Mouse (Mus musculus): ENCODE results near the gene Hoxb2. TPM values are rescaled to one million over a fixed set of nuclear protein-coding genes. Genes with fewer than 3 reads are reported as not detected.

Gene Hoxb2
- polyA plus RNA-seq, 1 experiment from 2014 or later: 13.4 TPM

DNA sequence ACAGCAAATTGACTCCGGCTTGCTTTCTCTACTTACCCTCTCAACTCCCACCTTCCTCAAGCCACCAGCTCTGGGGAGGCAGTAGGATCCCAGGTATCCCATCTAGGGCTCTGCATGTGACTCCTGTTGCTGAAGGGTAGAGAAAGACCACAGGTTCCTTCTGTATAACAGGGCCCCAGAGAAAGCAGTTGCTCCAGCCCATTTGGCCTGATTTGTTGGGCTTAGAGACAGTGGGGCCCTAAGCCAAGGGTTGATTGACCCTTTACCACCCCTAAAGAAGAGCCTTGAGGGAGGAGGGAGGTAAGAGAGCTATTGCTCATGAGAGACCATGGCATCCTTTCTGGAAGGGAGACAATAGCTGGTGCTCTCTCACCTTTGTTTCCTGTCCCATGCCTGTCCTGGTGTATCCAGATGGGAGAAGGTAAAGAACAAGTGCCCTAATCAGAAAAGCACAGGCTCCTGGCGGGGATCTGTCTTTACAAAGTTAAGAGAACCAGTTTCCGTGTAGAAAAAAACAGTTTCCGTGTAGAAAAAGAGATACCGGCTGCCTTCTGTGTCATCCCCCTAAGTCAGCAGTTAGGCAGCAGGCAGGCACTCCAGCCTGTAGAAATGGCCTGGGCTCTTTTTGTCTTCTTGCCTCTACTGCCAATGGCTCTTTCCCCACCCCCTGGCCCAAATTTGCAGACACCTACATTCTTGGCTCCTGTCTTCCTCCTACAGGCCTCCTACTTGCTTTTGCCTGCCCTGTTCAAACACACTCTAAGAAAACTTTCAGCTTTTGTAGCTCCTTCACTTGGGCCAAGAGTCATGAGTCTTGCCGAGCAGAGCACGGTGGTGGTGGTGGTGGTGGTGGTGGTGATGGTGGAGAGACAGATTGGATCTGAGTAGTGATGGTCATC, 11.1 kb upstream of the Hoxb2 start:
- Histone ChIP-seq H3K4me1 (replicated peaks; ENCODE audit: control insufficient read depth, insufficient read depth) (peaks cover 16% of the 10 kb centered on the region), H3K4me3 (ENCODE audit: low read depth, low read length) (0 out of 2 replicates have a peak overlapping the region, but pooled peaks have one; percentile 4), H3K36me3 (ENCODE audit: control insufficient read depth, insufficient read depth, low read length) (no peaks in the 10 kb centered on the region), H3K9me3 (ENCODE audit: control insufficient read depth, low read length) (no peaks in the 10 kb centered on the region), H3K4me2 (replicated peaks; ENCODE audit: low read depth) (peak overlapping the region; percentile 71), H3K27me3 (ENCODE audit: control insufficient read depth, insufficient read depth, low read length) (0 out of 2 replicates have a peak, but pooled peaks cover 2% of the 10 kb centered on the region), H3K9ac (ENCODE audit: low read length) (0 out of 2 replicates have a peak overlapping the region, but pooled peaks have one; percentile 18), H3K27ac (replicated peaks) (peak overlapping the region; percentile 94)
- DNase-seq (ENCODE audit: low spot score) (no peak), ATAC-seq (ENCODE audit: low FRiP score, low TSS enrichment) (no peak)
- WGBS: 34% methylated on average over 7 of the region's 7 CpGs
- no peak for TF ChIP-seq CTCF (IDR thresholded peaks at IDR 0.05; ENCODE audit: low read depth)
- TF ChIP-seq EP300 (optimal IDR thresholded peaks at IDR 0.05): no peak

- peak; percentile 58; the same call in 1 of the 2 replicates for ATAC-seq (ENCODE audit: low FRiP score, low TSS enrichment)
- DNase-seq (ENCODE audit: low spot score): peak; percentile 30
Measured at GRCm38 (mm10) chr11:96340698-96341365, 9.5 kb upstream of the Hoxb2 start.

GRCm38 (mm10) chr11:96341701-96342575, 8.4 kb upstream of the Hoxb2 start:
- H3K36me3 ChIP-seq (ENCODE audit: control insufficient read depth, insufficient read depth, low read length): no peaks in the 10 kb centered on the region; the same call in 1 of the 2 replicates
- H3K4me3 ChIP-seq (ENCODE audit: low read depth, low read length): peak overlapping the region; percentile 48
- peaks cover 10% of the 10 kb centered on the region for H3K4me1 ChIP-seq (replicated peaks; ENCODE audit: control insufficient read depth, insufficient read depth)
- peak overlapping the region; percentile 82 for H3K9ac ChIP-seq (ENCODE audit: low read length)
- 2% methylated on average over 40 of the region's 40 CpGs for WGBS
- no peak for ATAC-seq (ENCODE audit: low FRiP score, low TSS enrichment)
- no peaks in the 10 kb centered on the region for H3K9me3 ChIP-seq (ENCODE audit: control insufficient read depth, low read length)
- peak overlapping the region; percentile 94 for H3K27ac ChIP-seq (replicated peaks)
- H3K27me3 ChIP-seq (ENCODE audit: control insufficient read depth, insufficient read depth, low read length): peaks cover 4% of the 10 kb centered on the region; the same call in 1 of the 2 replicates
- peak; percentile 33 for TF ChIP-seq CTCF (IDR thresholded peaks at IDR 0.05; ENCODE audit: low read depth)
- no peak for TF ChIP-seq EP300 (optimal IDR thresholded peaks at IDR 0.05)
- DNase-seq (ENCODE audit: low spot score): peak; percentile 53
- peak overlapping the region; percentile 71 for H3K4me2 ChIP-seq (replicated peaks; ENCODE audit: low read depth)

More at GRCm38 (mm10) chr11:96340698-96341365, 9.5 kb upstream of the Hoxb2 start:
- TF ChIP-seq CTCF (IDR thresholded peaks at IDR 0.05; ENCODE audit: low read depth): no peak
- TF ChIP-seq EP300 (optimal IDR thresholded peaks at IDR 0.05): no peak
- Histone ChIP-seq H3K4me1 (replicated peaks; ENCODE audit: control insufficient read depth, insufficient read depth) (peaks cover 13% of the 10 kb centered on the region), H3K36me3 (ENCODE audit: control insufficient read depth, insufficient read depth, low read length) (no peaks in the 10 kb centered on the region), H3K27me3 (ENCODE audit: control insufficient read depth, insufficient read depth, low read length) (peaks cover 4% of the 10 kb centered on the region; the same call in 1 of the 2 replicates), H3K9ac (ENCODE audit: low read length) (peak overlapping the region; percentile 74), H3K9me3 (ENCODE audit: control insufficient read depth, low read length) (no peaks in the 10 kb centered on the region), H3K27ac (replicated peaks) (peak overlapping the region; percentile 94), H3K4me2 (replicated peaks; ENCODE audit: low read depth) (peak overlapping the region; percentile 71), H3K4me3 (ENCODE audit: low read depth, low read length) (peak overlapping the region; percentile 45)
- WGBS: 2% methylated on average over 27 of the region's 36 CpGs

- Histone ChIP-seq H3K27me3 (ENCODE audit: control insufficient read depth, insufficient read depth, low read length) (peaks cover 4% of the 10 kb centered on the region; the same call in 1 of the 2 replicates), H3K4me1 (replicated peaks; ENCODE audit: control insufficient read depth, insufficient read depth) (peaks cover 10% of the 10 kb centered on the region), H3K9ac (ENCODE audit: low read length) (peak overlapping the region; percentile 82), H3K4me3 (ENCODE audit: low read depth, low read length) (peak overlapping the region; percentile 48), H3K27ac (replicated peaks) (peak overlapping the region; percentile 94), H3K9me3 (ENCODE audit: control insufficient read depth, low read length) (no peaks in the 10 kb centered on the region), H3K4me2 (replicated peaks; ENCODE audit: low read depth) (peak overlapping the region; percentile 71), H3K36me3 (ENCODE audit: control insufficient read depth, insufficient read depth, low read length) (no peaks in the 10 kb centered on the region; the same call in 1 of the 2 replicates)
- ATAC-seq (ENCODE audit: low FRiP score, low TSS enrichment) (no peak), DNase-seq (ENCODE audit: low spot score) (no peak)
- TF ChIP-seq EP300 (optimal IDR thresholded peaks at IDR 0.05): no peak
- no peak for TF ChIP-seq CTCF (IDR thresholded peaks at IDR 0.05; ENCODE audit: low read depth)
- WGBS: 12% methylated on average over 4 of the region's 4 CpGs
Measured at GRCm38 (mm10) chr11:96342576-96342930, 7.8 kb upstream of the Hoxb2 start.

GRCm38 (mm10) chr11:96343206-96343745, 7.0 kb upstream of the Hoxb2 start:
- 28% methylated on average over 2 of the region's 2 CpGs for WGBS
- H3K9ac ChIP-seq (ENCODE audit: low read length): peak overlapping the region; percentile 82
- H3K9me3 ChIP-seq (ENCODE audit: control insufficient read depth, low read length): no peaks in the 10 kb centered on the region
- no peak for TF ChIP-seq CTCF (IDR thresholded peaks at IDR 0.05; ENCODE audit: low read depth)
- TF ChIP-seq EP300 (optimal IDR thresholded peaks at IDR 0.05): no peak
- H3K27me3 ChIP-seq (ENCODE audit: control insufficient read depth, insufficient read depth, low read length): peaks cover 4% of the 10 kb centered on the region; the same call in 1 of the 2 replicates
- H3K27ac ChIP-seq (replicated peaks): peak overlapping the region; percentile 90
- H3K4me2 ChIP-seq (replicated peaks; ENCODE audit: low read depth): peak overlapping the region; percentile 71
- H3K36me3 ChIP-seq (ENCODE audit: control insufficient read depth, insufficient read depth, low read length): no peaks in the 10 kb centered on the region; the same call in 1 of the 2 replicates
- DNase-seq (ENCODE audit: low spot score) (no peak), ATAC-seq (ENCODE audit: low FRiP score, low TSS enrichment) (no peak)
- H3K4me3 ChIP-seq (ENCODE audit: low read depth, low read length): peak overlapping the region; percentile 22
- peaks cover 8% of the 10 kb centered on the region for H3K4me1 ChIP-seq (replicated peaks; ENCODE audit: control insufficient read depth, insufficient read depth)

Measured in stomach, postnatal 0 days (tissue).